Mouse (Mus musculus): ENCODE measurements around the gene Ptprj.

Ptprj gene

DNA sequence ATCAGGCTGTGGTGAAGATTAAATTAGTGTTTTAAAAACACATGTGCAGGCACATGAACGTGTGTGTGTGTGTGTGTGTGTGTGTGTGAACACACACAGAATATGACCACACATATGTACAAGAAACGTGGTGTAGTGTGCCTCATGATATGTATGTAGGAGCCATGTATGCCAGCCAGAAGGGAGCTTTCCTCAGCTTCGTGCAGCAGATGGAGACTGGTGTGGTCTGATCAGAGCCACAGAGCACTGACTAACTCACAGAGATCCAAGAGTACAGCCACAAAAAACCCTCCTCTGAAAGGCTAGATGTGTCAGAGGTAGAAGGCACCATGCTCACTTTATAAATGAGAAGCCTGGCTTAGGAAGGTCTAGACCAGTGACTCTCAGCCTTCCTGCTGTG, 22.5 kb downstream of the Ptprj start:
- no peak for DNase-seq

DNA sequence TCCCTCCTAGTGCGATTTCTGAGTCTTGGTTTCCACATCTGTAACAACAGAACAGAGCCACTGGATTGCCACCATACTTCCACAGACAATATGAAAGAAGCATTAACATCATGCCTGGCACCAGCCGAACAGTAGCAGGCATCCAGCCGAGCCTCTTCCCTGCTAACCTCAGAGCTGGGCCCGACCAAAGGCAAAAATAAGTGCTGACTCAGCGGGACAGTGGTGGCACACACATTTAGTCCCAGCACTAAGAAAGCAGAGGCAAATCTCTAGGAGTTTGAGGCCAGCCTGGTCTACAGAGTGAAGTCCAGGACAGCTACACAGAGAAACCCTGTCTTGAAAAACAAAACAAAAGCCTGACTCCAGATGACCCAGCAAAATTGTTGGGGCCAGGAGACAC, 24.7 kb downstream of the Ptprj start:
- no peak for DNase-seq

DNA sequence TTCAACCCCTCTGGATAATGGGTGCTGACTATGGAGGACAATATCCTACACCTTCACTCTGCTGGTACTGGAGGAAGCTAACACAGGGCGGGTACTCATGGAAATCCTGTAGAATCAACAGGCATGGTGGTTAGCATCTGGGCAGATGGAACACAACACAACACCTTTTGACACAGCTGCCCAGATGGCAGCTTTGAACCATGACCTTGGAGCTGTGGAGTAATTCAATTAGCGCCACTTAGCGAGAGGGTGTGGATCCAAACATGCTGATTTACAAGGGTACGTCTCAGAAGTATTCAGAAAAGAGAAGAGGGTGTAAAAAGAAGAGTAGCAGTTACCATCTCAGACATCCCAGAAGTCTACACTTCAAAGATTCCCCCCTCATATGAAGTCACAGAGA, 25.6 kb downstream of the Ptprj start:
- no peak for DNase-seq

DNA sequence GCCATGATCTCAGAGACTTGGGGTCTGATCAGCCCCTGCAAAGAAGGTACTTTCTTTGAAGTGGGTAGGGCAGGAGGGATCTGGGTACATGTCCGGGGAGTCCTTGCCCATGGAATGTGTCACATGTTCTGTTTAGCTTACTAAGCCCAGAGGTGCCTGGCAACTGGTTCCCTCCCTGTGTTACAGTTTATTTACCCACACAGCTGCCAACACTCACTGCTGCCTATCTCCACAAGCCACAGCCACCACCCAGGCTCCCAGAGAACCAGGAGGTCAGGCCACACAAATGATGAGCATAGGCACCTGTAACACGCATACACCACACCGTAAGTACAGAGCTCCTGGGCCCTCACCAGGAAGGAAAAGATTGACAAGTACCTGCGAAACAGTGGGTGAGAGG, 26.6 kb downstream of the Ptprj start:
- DNase-seq = no peak

DNA sequence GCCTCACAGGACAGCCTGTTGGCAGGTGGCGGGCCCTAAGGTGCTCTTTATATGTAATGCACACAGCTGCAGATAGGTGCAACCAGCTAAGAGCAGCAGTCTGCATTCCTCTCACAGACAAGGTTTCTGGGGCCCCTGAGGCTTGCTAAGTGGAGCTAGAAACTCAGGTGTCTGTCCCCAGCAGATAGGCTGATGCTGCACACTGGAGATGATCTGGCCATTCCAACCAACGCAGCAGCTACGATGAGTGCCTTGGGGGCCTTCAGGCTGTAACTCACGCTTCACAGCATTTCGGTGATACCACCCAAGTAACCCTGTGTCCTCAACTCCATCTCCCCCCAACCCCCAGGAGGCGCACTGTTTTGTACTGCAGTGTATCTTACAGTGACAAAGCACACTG, 29.8 kb downstream of the Ptprj start:
- DNase-seq = no peak

DNA sequence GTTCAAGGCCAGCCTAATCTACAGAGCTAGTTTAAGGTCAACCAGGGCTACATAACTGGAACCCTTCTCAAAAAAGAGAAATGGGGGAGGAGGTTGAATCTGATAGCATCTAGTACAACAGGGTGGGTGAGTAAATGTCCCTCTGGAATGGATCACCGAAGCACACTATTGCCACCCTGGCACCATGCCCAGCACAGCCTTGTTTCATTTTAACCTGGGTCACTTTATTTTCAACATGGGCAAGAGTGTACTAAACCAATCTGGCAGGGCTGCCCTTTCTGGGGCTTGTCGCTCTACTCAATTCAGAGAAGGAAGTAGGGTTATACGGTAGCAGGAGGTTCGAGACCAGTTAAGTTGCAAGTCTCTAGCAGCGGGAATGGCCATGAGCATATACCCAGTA, 31.9 kb downstream of the Ptprj start:
- no peak for DNase-seq

DNA sequence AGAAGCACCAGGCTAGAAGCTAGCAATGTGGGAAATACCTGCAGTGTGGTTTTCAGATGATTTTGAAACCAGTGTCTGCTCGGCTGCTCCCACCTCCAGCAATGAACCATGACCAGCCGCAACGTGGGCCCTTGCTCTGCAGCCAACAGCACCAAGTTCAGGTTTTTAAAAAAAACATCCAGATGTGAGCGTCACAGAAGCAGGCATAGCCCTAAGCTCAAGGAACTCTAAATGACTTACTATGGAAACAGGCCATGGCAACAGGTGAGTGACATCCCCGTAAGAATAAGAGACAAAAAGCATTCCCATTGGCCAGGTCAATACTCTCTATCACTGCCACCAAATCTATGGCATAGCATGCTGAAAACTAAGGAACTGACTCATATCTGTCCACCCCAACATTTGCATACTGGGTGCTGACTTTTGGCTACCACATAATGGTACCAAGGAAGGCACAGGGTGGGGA, 33.3 kb downstream of the Ptprj start:
- no peak for DNase-seq

DNA sequence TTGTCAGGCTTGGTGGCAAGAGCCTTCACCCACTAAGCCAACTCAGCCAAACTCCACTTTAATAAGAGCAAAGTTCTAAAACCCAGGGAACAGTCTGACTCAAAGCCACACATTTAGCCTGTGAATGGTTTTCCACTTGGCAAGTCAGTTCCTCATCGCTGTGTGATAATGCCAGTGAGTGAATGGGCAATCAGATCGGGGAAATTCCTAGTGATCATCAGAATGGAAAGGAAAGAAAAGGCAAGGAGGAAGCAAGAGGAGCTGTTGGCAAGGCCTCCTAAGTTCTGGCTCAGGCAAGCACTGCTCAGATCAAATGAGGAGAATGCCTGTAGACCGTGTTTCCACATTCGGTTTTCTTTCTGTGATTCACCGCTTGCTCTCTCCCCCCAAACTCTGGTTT, 35.2 kb downstream of the Ptprj start:
- no peak for DNase-seq

DNA sequence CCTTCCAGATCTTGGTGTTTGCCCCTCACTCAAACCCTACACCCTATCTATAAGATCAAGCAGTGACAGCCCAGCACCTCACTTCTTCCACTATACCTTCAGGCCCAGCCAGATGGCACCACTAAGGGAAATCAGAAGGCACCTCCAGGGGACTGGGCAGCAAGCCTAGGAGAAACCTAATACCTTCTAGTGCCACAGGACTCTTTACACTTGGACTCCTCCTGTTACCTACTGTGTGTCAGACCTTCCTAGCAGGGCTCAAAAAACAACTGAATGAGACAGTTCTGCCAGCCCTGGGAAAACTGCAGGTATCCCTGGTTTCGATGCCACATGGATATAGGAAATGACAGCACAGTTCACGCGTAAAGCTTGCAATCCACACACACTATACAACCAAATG, 36.5 kb downstream of the Ptprj start:
- no peak for DNase-seq

DNA sequence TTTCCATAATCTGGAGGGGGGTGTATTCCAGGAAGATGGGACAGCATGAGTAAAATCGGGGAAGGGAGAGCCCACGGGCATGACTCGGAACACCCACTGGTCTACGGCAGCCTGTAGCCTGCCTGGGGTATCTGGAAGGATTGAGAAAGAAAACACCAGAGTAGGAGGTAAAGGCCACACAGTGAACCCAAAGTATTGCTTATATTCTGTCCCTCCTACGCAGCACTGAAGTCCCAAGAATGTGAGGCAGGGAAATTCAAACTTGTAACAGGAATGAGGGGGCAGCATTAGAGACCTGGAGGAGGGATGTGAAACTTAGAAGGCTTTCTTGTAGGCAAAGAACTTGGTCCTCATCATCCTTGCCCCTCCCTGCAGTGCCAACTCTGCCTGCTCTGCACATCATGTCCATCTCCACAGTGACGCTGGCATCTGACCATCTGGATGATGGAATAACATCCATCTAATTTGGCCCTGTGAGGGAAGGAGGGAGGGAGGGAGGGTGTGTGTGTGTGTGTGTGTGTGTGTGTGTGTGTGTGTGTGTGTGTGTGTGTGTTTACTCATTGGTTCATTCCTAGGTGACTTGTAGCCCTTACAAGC, 37.2 kb downstream of the Ptprj start:
- DNase-seq = no peak

DNA sequence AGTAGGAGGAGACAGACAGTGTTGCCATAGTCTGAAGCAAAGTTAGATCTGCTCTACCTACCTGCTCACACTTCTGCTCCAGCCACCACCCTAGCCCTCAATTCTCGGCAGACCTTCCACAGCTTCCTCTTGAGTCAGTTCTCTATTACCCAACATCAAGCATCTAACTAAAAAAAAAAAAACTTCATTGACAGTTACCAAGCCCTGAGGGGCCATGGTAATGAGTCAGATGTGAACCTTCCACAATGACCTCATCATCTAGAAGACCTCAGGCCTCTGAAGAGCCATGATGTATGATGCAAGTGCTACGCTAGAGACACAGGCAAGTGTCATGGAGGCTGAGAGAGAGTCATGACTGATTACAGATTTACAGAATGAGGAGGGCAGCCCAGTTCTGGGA, 37.8 kb downstream of the Ptprj start:
- no peak for DNase-seq

DNA sequence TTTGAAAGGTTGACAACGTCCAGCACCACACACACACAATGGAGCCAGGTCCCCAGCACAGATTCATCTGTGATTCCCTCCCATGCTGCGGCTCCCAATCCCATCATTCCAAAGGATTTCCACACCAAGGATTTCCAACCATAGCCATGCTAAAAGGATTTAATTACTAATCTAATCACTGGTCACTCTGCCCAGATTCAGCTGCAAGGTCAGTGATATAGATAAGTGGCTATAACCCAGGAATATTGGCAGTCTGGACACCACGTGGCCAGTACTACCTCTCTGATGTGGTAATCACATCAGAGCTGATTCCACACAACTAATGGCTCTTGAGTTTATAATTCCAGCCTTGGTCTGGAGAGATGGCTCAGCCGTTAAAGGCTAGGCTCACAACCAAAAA, 41.2 kb downstream of the Ptprj start:
- DNase-seq = no peak

DNA sequence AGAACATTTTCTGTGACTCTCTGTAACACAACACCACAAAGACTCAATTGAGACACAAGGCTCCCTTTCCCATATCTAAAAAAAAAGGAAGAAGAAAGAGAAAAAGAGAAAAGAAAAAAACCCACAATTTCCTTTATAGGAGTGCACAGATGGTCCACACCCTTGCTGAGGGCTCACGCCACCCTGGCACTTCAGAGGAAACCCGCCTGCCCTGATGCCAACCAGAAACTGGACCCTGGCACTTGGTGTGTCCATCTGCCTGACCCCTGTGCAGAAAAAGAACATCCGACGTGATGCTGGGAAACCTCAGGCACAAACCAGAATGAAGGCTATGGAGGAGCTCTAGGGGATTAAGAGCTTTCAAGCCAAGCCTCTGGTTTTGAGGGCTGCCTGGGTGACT, 43.2 kb downstream of the Ptprj start:
- DNase-seq = no peak

DNA sequence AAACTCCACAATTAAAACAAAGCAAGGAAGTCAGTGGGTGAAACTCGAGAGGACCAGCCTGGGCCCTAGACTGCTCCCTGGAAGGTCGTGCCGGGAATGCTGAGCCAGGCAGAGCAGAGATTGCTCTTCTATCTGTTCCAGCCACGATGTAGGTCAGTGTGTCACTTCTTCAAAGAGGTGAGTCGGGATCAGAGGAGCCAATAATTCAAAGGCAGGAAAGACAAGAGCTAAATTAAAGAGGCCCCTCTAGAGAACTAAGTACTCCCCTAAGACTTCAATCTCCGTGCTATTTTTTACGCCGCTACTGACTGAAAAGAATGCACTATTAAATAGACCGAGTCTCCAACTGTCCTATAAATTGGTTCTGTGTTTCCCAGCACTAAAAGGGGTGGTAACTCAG, 43.9 kb downstream of the Ptprj start:
- DNase-seq = no peak

DNA sequence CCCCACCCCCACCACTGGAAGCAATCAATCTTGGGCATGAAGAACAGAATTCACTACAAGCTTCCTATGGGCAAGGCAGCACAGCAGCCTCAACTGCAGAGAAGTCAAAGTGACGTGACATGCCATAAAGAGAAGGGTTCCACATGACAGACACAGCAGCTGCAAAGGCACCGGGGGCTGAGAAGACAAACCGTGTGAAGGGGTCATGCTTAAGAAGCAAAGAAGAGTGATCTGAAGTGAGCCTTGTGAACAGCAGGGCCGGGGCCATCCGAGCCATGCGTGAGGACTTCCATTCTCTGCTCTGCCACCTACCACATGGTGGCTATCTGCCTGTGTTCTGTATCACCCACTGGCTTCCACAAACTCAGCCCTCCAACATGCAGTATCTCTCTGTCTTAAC, 45.7 kb downstream of the Ptprj start:
- DNase-seq = no peak

DNA sequence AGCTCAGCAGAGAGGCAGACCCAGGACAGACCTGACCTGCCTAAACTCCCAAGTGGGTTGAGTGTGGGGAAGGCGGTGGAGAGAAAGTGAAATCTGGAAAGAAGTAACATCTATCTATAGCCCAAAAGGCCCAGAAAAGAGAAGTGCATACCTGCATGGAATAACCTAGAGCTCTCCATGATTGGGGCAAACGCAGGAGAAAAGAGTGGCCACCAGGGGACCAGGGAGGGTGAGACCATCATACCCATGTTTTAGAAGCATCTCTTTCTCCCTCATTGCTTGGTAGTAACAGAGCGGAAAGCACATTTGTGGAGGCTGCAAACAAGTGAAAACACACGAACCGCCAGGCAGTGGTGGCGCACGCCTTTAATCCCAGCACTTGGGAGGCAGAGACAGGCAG, 46.5 kb downstream of the Ptprj start:
- no peak for DNase-seq

DNA sequence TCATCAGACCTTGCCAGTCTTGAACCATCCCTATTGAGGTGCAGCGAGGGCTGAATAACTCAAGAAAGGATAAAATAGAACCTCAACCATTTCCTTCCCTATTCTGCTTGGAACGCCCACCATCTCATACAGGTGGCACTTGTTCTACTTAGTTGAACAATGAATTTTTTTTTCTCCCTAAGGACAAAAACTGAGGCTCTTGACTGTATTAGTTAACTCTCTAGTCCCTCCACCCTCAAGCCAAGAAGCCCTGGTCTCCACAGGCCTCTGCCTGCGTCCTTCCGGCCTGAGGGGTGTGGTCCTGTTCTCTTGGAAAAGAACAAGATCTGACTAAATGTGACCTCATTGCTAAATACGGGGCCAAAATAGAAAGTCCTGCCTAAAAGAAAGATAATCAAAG, 48.4 kb downstream of the Ptprj start:
- no peak for DNase-seq

DNA sequence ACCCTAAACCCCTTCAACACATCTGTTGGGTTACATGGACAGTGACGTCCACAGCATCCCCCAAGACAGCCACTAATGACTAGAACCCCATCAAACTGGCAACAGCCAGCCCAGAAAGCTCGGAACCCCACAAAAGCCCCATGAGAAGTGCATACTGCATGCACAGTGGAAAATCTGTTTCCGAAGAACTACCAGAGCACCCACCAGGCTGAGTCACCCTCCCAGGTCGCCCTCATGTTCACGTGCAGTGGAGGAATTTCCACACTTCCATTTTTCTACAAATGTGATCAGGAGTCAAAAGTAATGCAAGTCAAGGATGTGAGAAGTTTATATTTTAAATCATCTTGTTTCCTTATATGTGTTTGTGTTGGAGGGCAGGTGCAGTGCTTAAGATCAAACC, 52.3 kb downstream of the Ptprj start:
- no peak for DNase-seq

DNA sequence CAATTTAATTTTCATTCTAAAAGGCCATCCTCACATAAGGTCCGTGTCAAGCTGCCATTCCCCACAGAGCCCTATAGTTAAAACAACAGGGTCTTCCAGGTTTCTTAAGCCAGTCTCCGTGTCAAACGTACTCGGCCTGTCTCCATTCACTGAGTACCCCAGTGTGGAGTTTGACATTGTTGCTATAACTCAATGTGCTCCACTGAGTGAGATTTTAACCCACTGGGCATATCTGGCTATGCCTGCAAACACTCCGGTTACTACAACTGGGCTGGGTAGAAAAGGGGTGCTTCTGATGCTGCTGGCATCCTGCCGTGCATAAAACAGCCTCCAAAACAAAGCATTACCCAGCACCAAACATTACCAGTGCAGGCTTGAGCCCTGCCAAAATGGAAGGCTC, 53.5 kb downstream of the Ptprj start:
- DNase-seq = no peak

DNA sequence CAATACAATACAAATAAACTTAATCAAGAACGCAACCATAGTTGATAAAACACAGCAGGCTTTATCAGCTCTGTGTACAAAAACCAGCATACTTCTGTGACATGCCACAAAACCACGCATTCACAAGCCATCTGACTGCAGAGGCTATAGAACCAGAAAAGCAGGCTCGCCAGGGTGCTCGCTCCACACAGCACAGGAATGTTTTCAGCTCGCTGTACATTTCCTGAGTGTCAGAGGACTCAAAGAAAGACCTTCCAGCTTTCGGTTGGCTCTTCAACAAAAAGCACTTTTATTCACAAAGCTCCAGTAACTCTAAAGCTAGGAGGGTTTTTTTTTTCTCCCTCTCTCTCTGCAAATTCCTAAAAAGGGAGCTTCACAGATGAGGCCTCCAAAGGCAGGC, 53.9 kb downstream of the Ptprj start:
- no peak for DNase-seq

DNA sequence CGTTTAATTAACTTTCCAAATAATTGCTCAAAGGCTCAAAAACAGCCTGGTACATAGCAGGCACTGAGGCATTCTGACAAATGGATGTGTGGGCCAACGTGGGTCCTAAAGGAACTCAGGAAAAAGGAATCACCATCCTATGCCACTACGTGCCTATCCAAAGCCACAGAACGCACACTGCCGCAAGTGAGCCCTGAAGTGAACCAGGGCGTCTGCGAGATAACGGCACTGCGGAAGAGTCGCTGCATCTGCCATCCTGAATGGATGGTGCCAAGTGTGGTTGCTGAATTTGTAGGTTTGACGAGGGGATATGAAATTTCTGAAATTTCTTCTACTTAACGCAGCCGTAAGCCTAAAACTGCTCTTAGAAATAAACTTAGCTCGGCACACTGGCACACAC, 54.6 kb downstream of the Ptprj start:
- DNase-seq = no peak

DNA sequence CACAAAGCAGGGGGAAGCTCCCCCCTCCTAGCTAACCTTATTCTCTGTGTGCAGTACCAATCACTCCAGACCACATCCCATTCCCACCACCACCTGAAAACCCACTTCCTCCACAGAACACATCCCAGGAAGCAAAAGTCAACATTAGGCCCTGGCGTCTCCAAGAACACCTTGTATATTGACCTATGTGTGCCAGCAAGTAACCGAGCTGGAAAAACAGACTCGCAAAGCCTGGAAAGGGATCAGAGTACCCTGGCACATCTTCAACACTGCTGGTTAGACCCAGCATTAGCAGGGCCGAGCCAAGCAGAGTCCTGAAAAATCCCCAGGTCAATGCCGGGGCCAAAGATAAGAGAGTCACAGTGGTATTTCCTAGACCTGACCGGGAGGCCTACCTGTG, 58.0 kb downstream of the Ptprj start:
- no peak for DNase-seq

DNA sequence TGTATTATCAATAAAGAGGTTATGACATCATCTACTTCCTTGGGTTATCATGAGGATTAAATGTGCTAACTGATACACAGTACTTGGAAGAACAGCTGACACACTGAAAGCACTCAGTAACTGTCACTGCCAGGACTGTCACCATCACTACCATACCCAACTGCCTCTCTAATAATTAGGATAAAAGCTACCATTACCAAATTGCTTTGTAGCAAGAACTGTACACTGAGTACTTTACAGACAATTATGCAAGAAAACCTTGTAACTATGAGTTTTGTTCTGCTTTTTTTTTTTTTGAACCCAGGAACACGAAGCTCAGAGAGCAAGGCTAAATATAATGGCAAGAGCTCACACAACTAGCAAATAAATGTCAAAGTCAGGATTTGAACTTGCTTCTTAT, 58.5 kb downstream of the Ptprj start:
- DNase-seq = no peak

DNA sequence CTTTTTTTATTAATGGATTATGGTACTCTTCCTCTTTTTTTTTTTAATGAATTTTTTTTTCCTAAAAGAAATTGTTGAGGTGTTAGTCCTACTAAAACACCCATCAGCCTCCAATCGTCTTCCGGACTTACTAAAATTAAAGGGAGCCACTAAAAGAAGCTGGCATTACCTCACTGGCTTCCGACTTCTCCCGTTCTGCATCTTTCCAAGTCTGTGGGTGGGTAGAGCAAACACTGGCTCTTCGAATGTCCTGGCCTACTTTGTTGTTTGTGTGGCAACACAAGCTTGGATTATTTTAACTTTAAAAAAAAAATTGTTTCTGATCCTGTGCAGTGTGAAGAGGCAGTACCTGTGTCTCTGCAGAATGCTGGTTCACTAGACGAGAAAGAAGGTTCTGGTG, 62.2 kb downstream of the Ptprj start:
- DNase-seq = no peak

DNA sequence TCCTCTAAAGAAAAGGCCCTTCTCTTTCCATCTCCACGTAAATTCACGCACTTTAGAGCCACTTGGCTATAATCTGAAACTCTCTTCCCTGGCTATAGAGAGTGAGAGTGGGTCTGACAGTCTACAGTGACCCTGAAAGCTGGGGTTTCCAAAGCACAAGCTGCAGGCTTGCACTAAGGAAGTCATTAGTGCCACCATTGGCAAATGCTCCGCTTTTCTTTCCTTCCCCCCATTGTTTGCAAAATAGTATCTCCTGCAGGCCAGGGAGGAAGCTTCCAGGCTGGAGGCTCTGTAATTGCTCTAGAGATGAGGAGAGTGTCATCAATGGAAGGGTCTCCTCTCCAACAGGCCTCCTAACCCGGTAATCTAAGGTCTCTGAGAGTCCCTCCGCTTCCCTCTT, 65.5 kb downstream of the Ptprj start:
- no peak for DNase-seq

DNA sequence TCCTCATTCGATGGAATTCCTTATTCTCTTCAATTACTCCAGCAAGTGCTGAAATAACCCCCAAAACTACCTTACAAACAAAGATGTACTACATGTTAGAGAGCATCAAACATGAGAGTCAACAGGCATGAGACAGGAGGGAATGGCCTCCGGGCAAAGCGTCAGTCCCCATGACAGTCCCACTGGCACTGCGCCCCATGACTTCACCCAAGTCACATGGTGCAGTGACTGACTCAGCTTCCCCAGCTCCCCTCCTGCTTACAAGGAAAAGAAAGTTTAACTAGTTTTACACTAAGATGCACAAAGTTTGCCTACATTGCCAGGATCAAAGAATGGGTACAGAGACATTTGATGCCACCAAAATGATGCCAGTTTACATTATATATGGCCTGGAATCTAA, 71.2 kb downstream of the Ptprj start:
- DNase-seq = no peak
